In genomic region chr11:97972434-97972833, GRCm38 (mm10) we compare ENCODE assay signal across 17 mouse cellular contexts. TPM values are rescaled to one million over a fixed set of nuclear protein-coding genes. Genes with fewer than 3 reads are reported as not detected.
DNase-seq lines count a peak whose midpoint lies in the region; ATAC-seq and TF ChIP-seq lines count a peak whose summit lies in the region.
"Had no signal": no experiment of that assay in that cellular context is flagged by ENCODE, and none has a peak within 500 bp of the region (broad histone marks: within the 10 kb centered on the region; RNA-seq: fewer than 3 reads in every experiment).

No protein-coding gene starts in this region.

- no peak overlapping the region for H3K27ac ChIP-seq in left cerebral cortex, adult 2 months
- H3K27ac ChIP-seq in thymus, adult 2 months (ENCODE audit: control insufficient read depth, insufficient read depth, low read length): no peak overlapping the region
- H3K27ac ChIP-seq: forebrain, embryonic 13.5 days; heart, embryonic 10.5 days; limb, embryonic 15.5 days; neural tube, embryonic 13.5 days had no signal

- H3K4me1 ChIP-seq in thymus, adult 2 months (replicated peaks; ENCODE audit: control insufficient read depth, insufficient read depth, low read length): peaks cover 31% of the 10 kb centered on the region
- H3K4me1 ChIP-seq: forebrain, embryonic 13.5 days; neural tube, embryonic 13.5 days had no signal

- H3K4me3 ChIP-seq in left cerebral cortex, adult 2 months: no peak overlapping the region
- no peak overlapping the region for H3K4me3 ChIP-seq in thymus, adult 2 months (ENCODE audit: control insufficient read depth, insufficient read depth, low read length)
- H3K4me3 ChIP-seq: forebrain, embryonic 13.5 days; heart, embryonic 10.5 days; limb, embryonic 15.5 days; neural tube, embryonic 13.5 days had no signal

- intact Hi-C loops in left cerebral cortex, adult 2 months (cut with DNase I): no loop called here
- intact Hi-C loops in left cerebral cortex, postnatal 36 days (cut with DNase I): loop anchor here (5.0 kb wide), 1 partner anchor 40 kb away; no protein-coding TSS in a partner anchor

- peak; percentile 18 for TF ChIP-seq CTCF in left cerebral cortex, adult 2 months (IDR thresholded peaks at IDR 0.05)
- TF ChIP-seq CTCF in thymus, adult 2 months (IDR thresholded peaks at IDR 0.05; ENCODE audit: borderline replicate concordance, control insufficient read depth, extremely low read depth, insufficient read depth, low read length, poor library complexity): 0 out of 2 replicates have a peak, but pooled peaks have one; percentile 32

- peaks cover 18% of the 10 kb centered on the region for H3K36me3 ChIP-seq in thymus, adult 2 months (ENCODE audit: control insufficient read depth, insufficient read depth, low read length)
- H3K36me3 ChIP-seq: heart, embryonic 10.5 days; limb, embryonic 15.5 days; neural tube, embryonic 13.5 days had no signal

- no peak for TF ChIP-seq POLR2A in thymus, adult 2 months (IDR thresholded peaks at IDR 0.05; ENCODE audit: control insufficient read depth, extremely low read depth, insufficient read depth, low read length, poor library complexity)

- peak; percentile 32 for DNase-seq in CD4-positive, CD25-positive, alpha-beta regulatory T cell, adult 2 months (ENCODE audit: low read depth, low spot score)
- DNase-seq in left cerebral cortex, adult 2 months (ENCODE audit: extremely low spot score in 1 of 2, low spot score in 2 of 2): no peak
- DNase-seq in left cerebral cortex, postnatal 36 days (ENCODE audit: low spot score in 2 of 2): no peak
- peak; percentile 35 for DNase-seq in thymus, adult 2 months
- DNase-seq in thymus, postnatal 10 days (ENCODE audit: low spot score in 2 of 2): no peak
- DNase-seq in cerebellum, postnatal 36 days: no peak
- DNase-seq: adrenal gland, postnatal 14 days; cerebellum, postnatal 10 days; right cerebral cortex, postnatal 4 days; thymus, adult 18-20 months had no signal

- 79% methylated on average over 2 of the region's 2 CpGs for WGBS in thymus, adult 2 months

- H3K27me3 ChIP-seq in thymus, adult 2 months (ENCODE audit: control insufficient read depth, insufficient read depth, low read length): no peaks in the 10 kb centered on the region
- H3K27me3 ChIP-seq: forebrain, embryonic 13.5 days; limb, embryonic 15.5 days; neural tube, embryonic 13.5 days had no signal

- ATAC-seq in CD4-positive, CD25-positive, alpha-beta regulatory T cell, adult 4 months: no peak
- peak; percentile 50; the same call in 1 of the 2 replicates for ATAC-seq in megakaryocyte progenitor cell, adult 5-6 weeks (replicated peaks; ENCODE audit: poor library complexity)
- ATAC-seq: forebrain, embryonic 13.5 days had no signal

RNA-seq across cellular contexts. Expression of gene Plxdc1, which starts 13.8 kb away (rescaled TPM):
- 1 to 10 TPM; 1.8 to 3.7 TPM for polyA plus RNA-seq in CD4-positive, CD25-positive, alpha-beta regulatory T cell, adult 4 months (2017; shearing (Covaris generic))
- 10 to 100 TPM; 35.2 to 37.1 TPM for total RNA-seq in left cerebral cortex, adult 2 months (2021)
- total RNA-seq in left cerebral cortex, postnatal 36 days (2021): 10 to 100 TPM; 26.3 to 39.3 TPM
- polyA plus RNA-seq in thymus, adult 2 months (2012; rRNA removed): 77.5 and 94.1 TPM in 2 replicates
- total RNA-seq in megakaryocyte progenitor cell, adult 5-6 weeks (2015): 2.3 and 3.0 TPM in 2 replicates
- total RNA-seq in megakaryocyte progenitor cell, adult 5-6 weeks (2017): 0.92 and 1.0 TPM in 2 replicates
- polyA plus RNA-seq: heart, embryonic 10.5 days had no signal

RNA-seq across cellular contexts. Expression of gene Arl5c, which starts 23.5 kb away (rescaled TPM):
- 100 to 1,000 TPM in 1 of 2 experiments, 10 to 100 TPM in 1; 89.8 to 124 TPM for polyA plus RNA-seq in CD4-positive, CD25-positive, alpha-beta regulatory T cell, adult 4 months (2017; shearing (Covaris generic))
- 1 to 10 TPM; 1.2 TPM for total RNA-seq in left cerebral cortex, adult 2 months (2021)
- 1 to 10 TPM in 1 of 2 experiments, under 1 TPM in 1; 0.93 to 1.7 TPM for total RNA-seq in left cerebral cortex, postnatal 36 days (2021)
- polyA plus RNA-seq in thymus, adult 2 months (2012; rRNA removed): 181 and 217 TPM in 2 replicates
- total RNA-seq in megakaryocyte progenitor cell, adult 5-6 weeks (2015): 3.9 and 6.1 TPM in 2 replicates
- 2.5 and 7.6 TPM in 2 replicates for total RNA-seq in megakaryocyte progenitor cell, adult 5-6 weeks (2017)
- polyA plus RNA-seq: G1E had no signal

RNA-seq across cellular contexts. Expression of gene Cacnb1, which starts 50.4 kb away (rescaled TPM):
- 1 to 10 TPM; 1.8 to 2.4 TPM for polyA plus RNA-seq in CD4-positive, CD25-positive, alpha-beta regulatory T cell, adult 4 months (2017; shearing (Covaris generic))
- 100 to 1,000 TPM; 150 to 170 TPM for total RNA-seq in left cerebral cortex, adult 2 months (2021)
- 100 to 1,000 TPM; 149 to 163 TPM for total RNA-seq in left cerebral cortex, postnatal 36 days (2021)
- polyA plus RNA-seq in thymus, adult 2 months (2012; rRNA removed): 27.1 and 32.9 TPM in 2 replicates
- 0.17 and 1.2 TPM in 2 replicates for total RNA-seq in megakaryocyte progenitor cell, adult 5-6 weeks (2015)
- total RNA-seq in megakaryocyte progenitor cell, adult 5-6 weeks (2017): 0.41 and 0.92 TPM in 2 replicates

RNA-seq across cellular contexts. Expression of gene Rpl19, which starts 54.1 kb away (rescaled TPM):
- 1,000 to 10,000 TPM; 3,157 to 3,173 TPM for polyA plus RNA-seq in CD4-positive, CD25-positive, alpha-beta regulatory T cell, adult 4 months (2017; shearing (Covaris generic))
- total RNA-seq in left cerebral cortex, adult 2 months (2021): 100 to 1,000 TPM; 560 to 591 TPM
- total RNA-seq in left cerebral cortex, postnatal 36 days (2021): 100 to 1,000 TPM; 524 to 620 TPM
- polyA plus RNA-seq in thymus, adult 2 months (2012; rRNA removed): 1,012 and 1,033 TPM in 2 replicates
- total RNA-seq in megakaryocyte progenitor cell, adult 5-6 weeks (2015): 3,659 and 3,794 TPM in 2 replicates
- total RNA-seq in megakaryocyte progenitor cell, adult 5-6 weeks (2017): 1,648 and 1,816 TPM in 2 replicates

Comparison
In these comparisons a context has a peak if more than half of its experiments do, and no peak if none do; other contexts are left out.
1. DNase-seq: peak in CD4-positive, CD25-positive, alpha-beta regulatory T cell, adult 2 months (single experiment) and thymus, adult 2 months (single experiment); none in left cerebral cortex, adult 2 months (0 of 2), left cerebral cortex, postnatal 36 days (0 of 2), thymus, postnatal 10 days (0 of 2) and cerebellum, postnatal 36 days (0 of 2).
2. RNA of gene Plxdc1, which starts 13.8 kb away (total RNA-seq): 26.3 to 39.3 TPM in left cerebral cortex, postnatal 36 days and 35.2 to 37.1 TPM in left cerebral cortex, adult 2 months; 0.92 to 3.0 TPM in megakaryocyte progenitor cell, adult 5-6 weeks; every median in the first group is over 4 times any median in the second.
3. RNA of gene Cacnb1, which starts 50.4 kb away (total RNA-seq): 150 to 170 TPM in left cerebral cortex, adult 2 months and 149 to 163 TPM in left cerebral cortex, postnatal 36 days; 0.17 to 1.2 TPM in megakaryocyte progenitor cell, adult 5-6 weeks; every median in the first group is over 10 times any median in the second.